Mouse (Mus musculus): ENCODE measurements at regions not wholly inside any gene's neighbourhood (a gene's known extent, or its start where the extent isn't known, plus 50 kb on each side); places are given as distances from the start of the nearest gene placed in this dataset.
A peak's percentile ranks its signal among the peaks of the same experiment; 100 is the strongest.

DNA sequence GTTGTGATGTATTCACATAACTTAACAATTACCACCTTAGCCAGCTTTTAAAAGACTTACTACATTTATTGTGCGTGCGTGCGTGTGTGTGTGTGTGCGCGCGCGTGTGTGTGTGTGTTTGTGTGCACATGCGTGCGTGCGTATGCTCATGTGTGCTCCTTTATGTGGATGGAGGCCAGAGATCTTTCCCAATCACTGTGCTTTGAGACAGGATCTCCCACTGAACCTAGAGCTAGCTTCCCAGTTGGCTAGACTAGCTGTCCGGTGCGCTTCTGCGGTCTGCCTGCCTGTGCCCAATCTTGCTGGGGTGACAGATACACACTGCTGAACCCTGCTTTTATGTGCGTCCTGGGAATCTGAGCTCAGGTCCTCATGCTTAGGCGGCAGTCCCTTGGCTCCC lies 50.1 kb upstream of the Arhgap29 start:
- DNase-seq, result no peak

DNA sequence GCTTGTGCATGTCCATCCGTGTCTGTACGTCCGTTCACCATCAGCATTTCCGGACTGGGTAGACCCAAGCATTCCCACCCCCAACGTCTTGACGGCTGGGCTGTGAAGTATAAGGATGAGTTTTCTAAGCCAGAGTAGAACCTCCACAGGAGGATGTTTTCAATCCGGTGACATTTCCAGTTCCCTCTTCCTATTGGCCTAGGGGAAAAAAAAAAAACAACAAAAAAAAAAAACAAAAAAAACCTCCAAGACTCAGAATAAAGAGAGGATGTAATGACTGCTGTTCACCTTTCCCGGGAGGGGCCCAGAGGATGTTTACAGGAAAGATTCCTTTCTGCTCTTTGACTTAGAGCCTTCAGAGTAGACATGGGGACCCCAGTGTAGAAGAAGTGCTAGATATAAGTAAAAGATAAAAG lies 51.9 kb upstream of the Arhgap29 start:
- DNase-seq, result no peak

DNA sequence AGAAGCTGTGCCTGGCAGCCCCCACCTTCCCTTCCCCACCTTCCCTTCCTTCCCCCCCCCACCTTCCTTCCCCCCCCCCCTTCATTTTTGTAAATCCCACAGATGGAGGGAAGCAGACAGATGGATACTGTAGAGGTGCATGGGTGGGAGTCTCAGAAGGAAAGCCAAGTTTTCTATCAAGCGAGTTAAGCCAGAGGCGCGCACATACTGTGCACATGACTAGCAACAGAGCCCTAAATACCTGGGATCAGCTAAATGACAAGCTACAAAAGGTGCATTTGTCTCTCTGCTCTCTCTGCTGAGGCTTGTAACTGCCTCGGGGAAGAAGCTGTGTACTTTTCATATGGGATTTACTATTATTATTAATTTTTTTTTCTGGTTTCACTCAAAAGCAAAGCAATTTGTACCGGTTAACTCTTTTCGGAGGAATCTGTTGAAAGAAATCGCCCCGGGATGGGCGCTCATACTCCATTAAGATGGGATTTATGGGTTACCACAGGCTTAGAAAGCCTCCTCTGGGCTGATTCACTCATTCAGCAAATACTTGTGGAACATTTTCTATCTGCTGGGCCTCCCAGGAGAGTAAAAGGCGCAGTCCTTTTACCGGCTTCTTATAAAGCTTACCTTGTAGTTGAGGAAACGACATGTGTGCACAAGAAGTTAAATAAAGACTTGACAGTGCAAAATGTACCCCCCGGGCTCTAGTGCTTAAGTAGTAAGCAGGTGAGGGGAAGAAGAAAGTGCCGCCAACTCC lies 54.3 kb upstream of the Arhgap29 start:
- no peak for DNase-seq

DNA sequence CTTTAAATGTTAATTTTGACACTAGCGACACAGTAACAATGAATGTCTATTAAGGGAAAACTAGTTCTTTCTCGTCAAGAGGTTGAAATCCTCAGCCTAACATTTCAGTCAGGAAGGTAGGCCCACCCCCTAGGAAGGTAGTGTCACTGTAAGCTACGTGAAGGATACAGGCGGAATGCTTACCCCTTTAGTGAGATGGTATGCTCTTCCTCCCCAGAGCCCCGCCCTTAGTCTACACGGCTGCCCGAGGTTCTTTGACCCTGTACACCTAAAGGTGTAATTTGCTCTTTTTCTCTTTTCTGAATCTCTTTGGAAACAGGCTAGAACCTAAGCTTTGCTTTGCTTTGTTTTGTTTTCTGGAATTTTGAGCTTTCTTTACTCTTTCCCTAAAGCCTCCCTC lies 58.7 kb upstream of the Arhgap29 start:
- no peak for DNase-seq

GRCm38 (mm10) chr3:121892675-121893074 lies 59.7 kb upstream of the Arhgap29 start:
- no peak for DNase-seq

DNA sequence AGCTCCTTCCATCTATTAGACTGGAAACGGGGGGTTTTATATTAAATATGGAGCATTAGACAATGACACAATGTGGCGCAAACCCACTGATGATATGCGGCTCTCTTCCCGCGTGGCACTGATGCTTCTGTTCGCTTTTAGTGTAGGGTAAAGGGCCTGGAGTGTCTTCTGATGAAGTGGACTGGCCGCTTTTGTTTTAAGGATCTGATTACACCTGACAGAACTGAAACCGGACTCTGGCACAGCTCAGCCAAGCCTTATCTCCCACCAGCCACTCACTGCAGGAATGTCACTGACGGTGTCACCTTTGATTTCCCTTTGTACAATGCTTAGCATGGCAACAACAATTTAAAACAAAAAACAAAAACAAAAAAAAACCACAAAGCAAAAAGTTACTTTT lies 61.0 kb upstream of the Arhgap29 start:
- DNase-seq, result no peak

DNA sequence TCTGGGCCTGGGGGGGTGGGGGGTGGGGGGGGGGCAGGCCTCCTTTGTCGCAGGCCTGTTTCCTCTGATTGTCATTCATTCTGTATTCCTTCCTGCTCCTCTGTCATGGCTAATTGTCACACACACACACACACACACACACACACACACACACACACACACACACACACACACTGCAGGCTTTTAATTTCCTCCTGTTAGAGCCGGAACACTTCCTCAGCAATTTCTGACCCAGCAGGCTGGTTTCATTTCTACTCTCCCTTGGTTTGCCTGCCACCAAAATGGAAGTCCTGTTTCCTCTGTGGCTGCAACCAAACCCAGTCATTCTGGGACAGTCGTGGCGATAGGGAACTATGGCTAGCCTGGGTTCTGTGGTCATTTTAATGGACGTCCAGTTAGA lies 61.8 kb upstream of the Arhgap29 start:
- DNase-seq, result no peak

DNA sequence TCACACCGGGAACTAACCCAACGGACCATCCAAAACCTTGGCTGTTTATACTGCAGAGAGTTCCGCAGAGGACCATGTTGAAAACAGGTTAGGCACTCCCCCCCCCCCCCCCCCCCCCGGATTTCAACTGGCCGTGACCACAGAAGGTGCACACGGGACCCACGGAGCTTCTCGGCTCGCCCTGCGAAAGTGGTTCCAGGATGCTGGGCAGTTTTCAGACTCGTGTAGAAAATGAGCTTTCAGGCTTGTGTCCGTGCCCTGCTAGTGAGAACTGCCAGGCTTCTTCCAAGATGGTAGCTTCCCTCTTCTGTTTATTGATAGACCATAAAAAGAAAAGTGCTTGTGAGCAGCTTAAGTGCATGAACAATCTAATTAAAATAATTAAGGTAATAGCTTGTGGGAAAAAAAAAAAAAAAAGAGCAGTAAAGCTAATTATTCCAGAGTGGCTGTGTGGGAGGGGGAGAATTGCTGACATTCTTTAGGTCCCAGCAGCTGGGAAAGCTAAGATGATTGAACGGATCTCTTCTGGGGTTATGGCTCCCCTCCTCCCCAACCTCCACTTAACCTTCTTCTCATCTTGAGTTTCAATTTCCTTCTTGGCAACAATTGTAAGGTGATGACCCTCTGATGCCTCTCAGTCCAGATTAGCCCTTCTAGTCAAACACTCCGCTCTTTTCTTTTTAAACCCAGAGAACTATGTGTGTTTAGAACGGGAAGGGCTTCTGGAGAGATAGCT lies 65.3 kb upstream of the Arhgap29 start:
- no peak for DNase-seq

DNA sequence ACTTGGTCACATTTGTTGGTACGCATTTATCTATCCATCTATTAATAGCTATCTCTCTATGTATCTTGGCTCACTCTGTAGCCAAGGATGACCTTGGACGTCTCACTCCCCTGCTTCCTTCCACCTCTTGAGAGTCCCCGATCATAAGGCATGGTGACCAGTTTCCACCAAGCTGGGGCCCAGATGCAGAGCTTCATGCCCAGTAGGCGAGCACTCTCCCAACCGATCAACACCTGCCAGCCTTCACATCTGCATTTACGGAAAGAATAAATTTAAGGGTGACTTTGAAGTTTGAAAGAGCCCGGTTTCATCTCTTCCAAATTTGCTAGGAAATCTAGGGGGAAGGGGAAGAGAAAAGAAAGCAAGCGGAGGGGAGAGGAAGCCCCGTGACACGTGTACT lies 66.0 kb upstream of the Arhgap29 start:
- DNase-seq, result peak; percentile 5

GRCm38 (mm10) chr3:121885265-121886178 lies 66.8 kb upstream of the Arhgap29 start:
- DNase-seq, result no peak

- DNase-seq, result peak; percentile 88
Measured at GRCm38 (mm10) chr3:121884328-121885248, 67.8 kb upstream of the Arhgap29 start.

DNA sequence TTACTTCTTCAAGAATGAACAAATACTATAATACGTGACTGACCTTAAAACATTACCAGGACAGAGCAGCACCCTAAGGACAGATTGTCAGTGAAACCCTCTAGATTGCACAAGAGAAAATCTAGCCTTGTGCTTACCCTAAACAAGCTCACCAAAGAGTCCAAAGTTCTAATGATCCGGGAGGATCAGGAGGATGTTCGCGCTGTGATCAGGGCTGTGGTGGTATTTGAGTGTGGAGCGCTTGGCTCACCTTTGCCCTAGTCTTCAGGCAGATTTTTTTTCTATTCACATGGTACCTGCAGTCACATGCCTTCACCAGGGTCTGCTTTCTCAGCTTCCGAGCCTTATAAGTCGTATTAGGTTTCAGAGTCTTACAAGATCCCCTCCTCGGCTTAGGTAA lies 65.3 kb upstream of the Abcd3 start:
- no peak for DNase-seq

DNA sequence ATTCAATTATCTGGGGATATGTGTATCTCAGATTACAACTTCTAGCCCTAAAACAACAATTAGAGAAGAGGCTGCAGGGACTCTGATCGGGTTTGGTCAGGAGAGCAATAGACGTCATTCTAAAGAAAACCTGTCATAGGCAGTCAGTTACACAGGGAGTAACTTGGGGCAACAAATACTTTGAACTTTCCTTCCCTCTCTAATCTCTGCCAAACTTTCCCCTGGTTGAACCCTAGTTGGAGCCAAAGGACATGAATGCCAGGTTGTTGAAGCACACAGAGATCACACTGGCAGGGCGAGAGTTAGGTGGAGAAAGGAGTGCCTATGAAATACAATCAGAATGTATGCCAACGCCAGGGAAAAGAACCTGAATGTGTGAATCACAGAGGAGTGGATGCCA lies 60.0 kb upstream of the Abcd3 start:
- DNase-seq, result no peak

GRCm38 (mm10) chr3:121874576-121874975 lies 59.5 kb upstream of the Abcd3 start:
- no peak for DNase-seq

DNA sequence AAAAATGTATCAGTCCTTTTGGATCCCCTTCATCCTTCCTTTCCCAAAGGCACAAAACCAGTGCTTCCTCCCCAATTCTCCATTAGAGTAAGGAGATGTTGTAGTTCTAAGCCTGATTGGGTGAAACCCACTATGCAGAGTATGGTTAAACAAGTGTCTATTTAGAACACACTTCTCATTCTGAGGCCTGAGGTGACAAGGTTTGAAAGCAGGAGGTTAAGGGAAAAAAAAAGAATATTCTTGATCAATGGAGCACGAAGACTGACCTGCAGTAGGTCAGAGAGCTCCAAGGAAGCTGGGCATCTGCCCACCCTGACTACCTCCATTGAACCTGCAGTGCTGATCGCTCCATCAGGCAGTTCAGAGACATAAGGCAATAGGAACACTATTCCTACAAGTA lies 58.5 kb upstream of the Abcd3 start:
- DNase-seq, result no peak

DNA sequence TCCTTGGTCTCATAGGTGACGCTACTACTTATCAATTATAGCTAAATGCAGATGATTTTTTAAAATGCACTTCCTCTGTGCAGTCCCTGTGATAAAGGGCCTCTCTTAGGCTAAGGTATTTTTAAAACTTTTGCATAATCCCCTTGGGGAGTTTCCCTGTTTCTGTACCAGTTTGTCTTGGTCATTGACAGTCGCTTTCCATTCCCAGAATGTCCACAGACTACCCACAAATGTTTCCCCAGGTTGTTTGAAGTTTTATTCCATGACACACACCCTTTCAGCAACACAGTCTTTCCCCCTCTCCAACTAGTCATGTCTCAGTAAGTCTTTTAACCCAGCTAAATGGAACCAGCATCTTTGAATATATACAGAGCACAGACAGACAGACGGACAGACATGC lies 57.6 kb upstream of the Abcd3 start:
- no peak for DNase-seq

DNA sequence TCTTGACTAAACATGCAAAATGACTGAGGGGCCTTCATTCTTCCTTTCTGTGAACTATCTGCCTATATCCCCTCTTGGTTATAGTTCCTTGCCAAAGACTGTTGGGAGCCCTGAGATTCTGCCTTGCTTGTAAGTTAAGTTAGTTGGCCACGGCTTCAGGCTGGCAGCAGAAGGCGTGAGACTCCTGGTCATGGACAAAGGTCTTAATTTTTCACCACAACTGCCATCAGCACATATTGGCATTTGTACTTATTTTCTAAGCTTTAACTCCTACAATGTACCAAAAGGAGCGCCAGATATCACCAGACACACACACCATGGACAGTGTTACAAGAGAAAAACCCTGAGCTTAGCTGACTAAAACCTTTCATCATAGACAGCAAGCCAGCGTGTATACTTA lies 56.7 kb upstream of the Abcd3 start:
- no peak for DNase-seq

DNA sequence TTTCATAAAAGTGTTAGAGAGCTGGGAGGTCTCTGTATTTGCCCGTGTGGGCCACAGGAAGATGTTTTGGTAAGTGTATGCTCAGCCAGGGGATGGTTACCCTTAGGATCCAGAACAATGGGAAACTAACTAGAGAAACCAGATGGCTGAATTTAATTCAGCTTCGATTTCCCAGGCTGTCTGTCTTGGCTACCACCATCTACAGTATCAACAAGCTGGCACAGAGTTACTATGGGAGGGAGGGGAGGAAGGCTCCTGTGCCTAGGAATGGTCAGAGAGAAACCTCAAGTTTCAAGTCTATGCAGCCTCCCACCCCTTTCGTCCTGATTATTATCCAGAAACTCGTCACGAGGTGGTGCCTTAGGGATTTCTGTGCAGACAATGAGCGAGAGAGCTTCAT lies 55.6 kb upstream of the Abcd3 start:
- no peak for DNase-seq

- no peak for DNase-seq
Measured at GRCm38 (mm10) chr3:121869694-121870093, 54.6 kb upstream of the Abcd3 start.

- DNase-seq, result no peak
Measured at GRCm38 (mm10) chr3:121867301-121867700, 52.2 kb upstream of the Abcd3 start.

DNA sequence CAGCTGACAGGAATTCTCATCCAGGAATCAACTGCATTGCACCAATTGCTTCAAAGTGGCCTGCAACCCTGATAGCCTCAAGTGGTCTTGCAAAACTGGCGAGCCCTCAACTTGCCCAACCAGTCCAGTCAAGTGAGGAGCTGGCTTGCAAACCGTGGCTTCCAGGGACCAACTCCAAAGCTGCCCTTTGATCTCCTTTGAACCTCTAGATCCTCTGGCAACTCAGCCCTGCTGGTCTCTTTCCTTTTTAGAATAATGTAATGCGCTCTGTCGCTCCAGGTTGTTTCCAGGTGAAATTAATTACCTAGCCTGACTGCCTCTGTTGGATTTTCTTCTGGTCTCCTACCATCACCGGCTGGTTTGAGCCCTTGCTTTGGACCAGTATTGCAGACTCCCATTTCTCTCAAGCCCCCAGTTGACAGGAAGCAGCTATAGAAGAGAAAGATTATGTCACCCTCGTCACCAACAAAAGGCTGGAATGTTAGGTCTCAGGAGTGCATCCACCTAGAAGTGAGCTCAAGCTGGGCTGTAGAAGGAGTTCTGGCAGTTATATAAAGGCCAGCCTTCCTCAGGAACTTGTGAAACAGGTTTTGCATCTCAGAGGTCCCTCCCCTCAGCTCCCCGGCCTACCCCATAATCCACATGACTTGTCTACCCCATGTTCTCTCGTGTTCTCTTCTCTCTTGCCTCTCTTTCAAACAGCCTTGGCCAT lies 49.8 kb upstream of the Abcd3 start:
- DNase-seq, result no peak

Measured in cerebellum, adult 9-11 months (tissue).